Comparison of ENCODE assay signal across 1 mouse cellular context in the genomic region with DNA sequence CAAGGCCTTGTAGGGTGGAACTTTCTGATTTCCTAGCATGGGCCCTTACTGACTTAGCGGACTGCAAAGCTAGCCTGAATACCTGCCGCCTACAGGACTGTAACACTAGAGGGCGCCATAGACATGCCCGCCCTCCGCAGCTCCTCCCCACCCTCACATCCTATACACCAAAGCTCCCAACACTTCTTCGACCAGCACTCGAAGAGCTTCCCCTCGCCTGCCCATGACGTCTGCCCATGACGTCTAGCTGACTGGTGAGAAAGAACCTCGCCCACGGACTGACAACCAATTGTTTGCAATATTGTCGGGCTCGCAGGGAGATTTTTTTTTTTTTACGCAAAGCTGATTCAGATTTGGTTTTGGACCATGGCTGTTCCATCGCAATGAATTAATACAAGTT.
TF ChIP-seq lines count a peak whose summit lies in the region.

No protein-coding gene starts in this region.

TF ChIP-seq in CH12.LX, 34 proteins besides CTCF, POLR2A, EP300 and RAD21:
- no peak for TF ChIP-seq PAX5 (IDR thresholded peaks at IDR 0.05; ENCODE audit: low read length)
- no peak for TF ChIP-seq MAFK (IDR thresholded peaks at IDR 0.05; ENCODE audit: insufficient replicate concordance, low read length)
- TF ChIP-seq ETS1 (conservative IDR thresholded peaks at IDR 0.05; ENCODE audit: low read depth, low read length) = no peak
- TF ChIP-seq CHD2 (IDR thresholded peaks at IDR 0.05; ENCODE audit: low read length) = no peak
- TF ChIP-seq MYC (IDR thresholded peaks at IDR 0.05; ENCODE audit: low read depth, low read length) = no peak
- peak; percentile 72 for TF ChIP-seq ZNF384 (IDR thresholded peaks at IDR 0.05; ENCODE audit: low read depth, low read length)
- no peak for TF ChIP-seq KAT2A (IDR thresholded peaks at IDR 0.05; ENCODE audit: insufficient replicate concordance, low read length)
- no peak for TF ChIP-seq TBP (conservative IDR thresholded peaks at IDR 0.05; ENCODE audit: low read depth, low read length)
- no peak for TF ChIP-seq JUND (conservative IDR thresholded peaks at IDR 0.05; ENCODE audit: low read depth, low read length)
- peak; percentile 83 for TF ChIP-seq SMC3 (IDR thresholded peaks at IDR 0.05; ENCODE audit: low read depth, low read length)
- 0 out of 2 replicates have a peak, but pooled peaks have one; percentile 43 for TF ChIP-seq IRF4 (IDR thresholded peaks at IDR 0.05; ENCODE audit: low read depth, low read length)
- 0 out of 2 replicates have a peak, but pooled peaks have one; percentile 64 for TF ChIP-seq MAZ (IDR thresholded peaks at IDR 0.05; ENCODE audit: low read depth, low read length)
- TF ChIP-seq ELF1 (IDR thresholded peaks at IDR 0.05; ENCODE audit: low read depth, low read length) = no peak
- no peak for TF ChIP-seq E2F4 (IDR thresholded peaks at IDR 0.05; ENCODE audit: insufficient replicate concordance, low read depth, low read length)
- TF ChIP-seq GABPA (IDR thresholded peaks at IDR 0.05; ENCODE audit: insufficient replicate concordance, low read depth, low read length) = no peak
- TF ChIP-seq ZMIZ1 (IDR thresholded peaks at IDR 0.05; ENCODE audit: low read depth, low read length) = no peak
- no peak for TF ChIP-seq BHLHE40 (IDR thresholded peaks at IDR 0.05; ENCODE audit: low read depth, low read length)
- TF ChIP-seq NELFE (IDR thresholded peaks at IDR 0.05; ENCODE audit: low read depth, low read length) = no peak
- TF ChIP-seq POLR2AphosphoS2 (IDR thresholded peaks at IDR 0.05; ENCODE audit: low read depth, low read length) = no peak
- no peak for TF ChIP-seq HCFC1 (IDR thresholded peaks at IDR 0.05; ENCODE audit: low read depth, low read length)
- no peak for TF ChIP-seq JUN (IDR thresholded peaks at IDR 0.05; ENCODE audit: insufficient read depth, low read depth, low read length)
- no peak for TF ChIP-seq RCOR1 (conservative IDR thresholded peaks at IDR 0.05; ENCODE audit: low read depth, low read length)
- TF ChIP-seq USF2 (conservative IDR thresholded peaks at IDR 0.05; ENCODE audit: low read depth, low read length) = no peak
- no peak for TF ChIP-seq USF1 (IDR thresholded peaks at IDR 0.05; ENCODE audit: low read depth, low read length)
- no peak for TF ChIP-seq SIN3A (IDR thresholded peaks at IDR 0.05; ENCODE audit: low read length)
- TF ChIP-seq ZC3H11A (IDR thresholded peaks at IDR 0.05; ENCODE audit: low read depth, low read length) = peak; percentile 25; the same call in 1 of the 2 replicates
- no peak for TF ChIP-seq MEF2A (IDR thresholded peaks at IDR 0.05; ENCODE audit: borderline replicate concordance, low read depth, low read length)
- TF ChIP-seq NRF1 (IDR thresholded peaks at IDR 0.05; ENCODE audit: low read depth, low read length) = no peak
- no peak for TF ChIP-seq TCF12 (IDR thresholded peaks at IDR 0.05; ENCODE audit: low read depth, low read length)
- no peak for TF ChIP-seq UBTF (IDR thresholded peaks at IDR 0.05; ENCODE audit: low read depth, low read length)
- TF ChIP-seq CHD1 (IDR thresholded peaks at IDR 0.05; ENCODE audit: low read depth, low read length) = no peak
- TF ChIP-seq MAX (IDR thresholded peaks at IDR 0.05; ENCODE audit: low read length) = no peak
- TF ChIP-seq MXI1 (IDR thresholded peaks at IDR 0.05; ENCODE audit: low read depth, low read length) = no peak
- TF ChIP-seq ZKSCAN1 (IDR thresholded peaks at IDR 0.05; ENCODE audit: borderline replicate concordance, low read depth, low read length) = no peak
